Mouse (Mus musculus) embryonic fibroblast, embryonic 13.5 days (primary cell): Measurements from ENCODE around the gene Zbtb2. TPM values are rescaled to one million over a fixed set of nuclear protein-coding genes. Genes with fewer than 3 reads are reported as not detected.
A peak's percentile ranks its signal among the peaks of the same experiment; 100 is the strongest.
"Not testable (repeated sequence)": the region's sequence is repeated elsewhere in the genome, so short reads cannot be mapped to it uniquely, and the experiment has no call there.

Experiments
- H3K27ac ChIP-seq: 2 replicates; pipeline ENCODE4 v1.5.1; 2012; ENCODE audit warnings: low read length, control low read depth, inconsistent platforms; ENCODE audit not compliant: insufficient read depth
- H3K4me1 ChIP-seq: 2 replicates; pipeline ENCODE4 v1.6.1; 2011; ENCODE audit warnings: low read length; ENCODE audit not compliant: control insufficient read depth, insufficient read depth
- H3K4me3 ChIP-seq: 2 replicates; pipeline ENCODE4 v1.5.1; 2011; ENCODE audit warnings: mild to moderate bottlenecking, control low read depth, low read length; ENCODE audit not compliant: insufficient read depth
- CTCF ChIP-seq: IDR thresholded peaks from 2 replicates; pipeline ENCODE4 v1.5.1; 2011; ENCODE audit warnings: mild to moderate bottlenecking, control low read depth, low read length, moderate library complexity, borderline replicate concordance; ENCODE audit not compliant: insufficient read depth
- POLR2A ChIP-seq: IDR thresholded peaks from 2 replicates; pipeline ENCODE4 v1.6.1; 2011; ENCODE audit warnings: low read depth, mild to moderate bottlenecking, control low read depth, low read length, moderate library complexity
- polyA plus RNA-seq: library from polyadenylated mRNA; stranded (reverse); fragments of >200 nt; gene quantifications from 2 replicates; pipeline ENCODE4 v1.2.4, GENCODE M21; 2011; ENCODE audit warnings: low read depth; ENCODE audit not compliant: missing spikeins, insufficient read length

Zbtb2 gene
- 7.1 and 10.6 TPM in 2 replicates for polyA plus RNA-seq

- Histone ChIP-seq H3K27ac (peak within 1 kb of the TSS; percentile 98), H3K4me1 (peaks cover 10% of the 10 kb centered on the region)
- no peak for TF ChIP-seq CTCF
- no peak for TF ChIP-seq POLR2A
Observed at GRCm38 (mm10) chr10:4387701-4388383, at the start of gene Zbtb2. Gene Zbtb2 (minus strand): TSS chr10:4388108.

GRCm38 (mm10) chr10:4435416-4435815 lies 47.5 kb upstream of the Zbtb2 start:
- H3K27ac ChIP-seq = no peak overlapping the region
- H3K4me3 ChIP-seq = no peak overlapping the region
- TF ChIP-seq CTCF = no peak
- TF ChIP-seq POLR2A = no peak
- 0 out of 2 replicates have a peak, but pooled peaks cover 3% of the 10 kb centered on the region for H3K4me1 ChIP-seq

More at GRCm38 (mm10) chr10:4387701-4388383, at the start of gene Zbtb2:
- peak within 1 kb of the TSS; percentile 83 for H3K4me3 ChIP-seq

DNA sequence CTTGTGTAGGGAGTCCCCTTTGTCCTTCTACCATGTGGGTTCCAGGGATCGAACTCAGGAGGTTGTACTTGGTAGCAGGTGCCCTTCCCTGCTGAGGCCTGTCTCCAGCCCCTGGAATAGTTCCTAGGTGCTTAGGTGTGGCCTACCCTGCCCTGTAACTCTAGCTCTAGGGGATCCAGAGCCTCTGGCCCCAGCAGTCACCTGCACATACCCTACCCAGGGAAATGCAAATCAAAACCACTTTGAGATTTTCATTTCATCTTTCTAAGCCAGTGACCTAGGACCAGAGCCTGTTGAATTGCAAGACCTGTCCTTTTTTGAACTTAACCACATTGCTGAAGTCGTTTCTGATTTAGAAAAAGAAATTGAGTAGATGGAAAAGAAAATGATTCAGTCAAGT lies 46.0 kb upstream of the Zbtb2 start:
- H3K27ac ChIP-seq = not testable (repeated sequence)
- peak overlapping the region; percentile 99; the same call in 1 of the 2 replicates for H3K4me3 ChIP-seq

GRCm38 (mm10) chr10:4432996-4433755 lies 45.3 kb upstream of the Zbtb2 start:
- Histone ChIP-seq H3K27ac (peak overlapping the region; percentile 86), H3K4me3 (peak overlapping the region; percentile 99), H3K4me1 (peaks cover 3% of the 10 kb centered on the region; the same call in 1 of the 2 replicates)
- no peak for TF ChIP-seq CTCF
- no peak; the same call in 1 of the 2 replicates for TF ChIP-seq POLR2A

More for the DNA sequence above, 46.0 kb upstream of the Zbtb2 start:
- not testable (repeated sequence) for H3K4me1 ChIP-seq

DNA sequence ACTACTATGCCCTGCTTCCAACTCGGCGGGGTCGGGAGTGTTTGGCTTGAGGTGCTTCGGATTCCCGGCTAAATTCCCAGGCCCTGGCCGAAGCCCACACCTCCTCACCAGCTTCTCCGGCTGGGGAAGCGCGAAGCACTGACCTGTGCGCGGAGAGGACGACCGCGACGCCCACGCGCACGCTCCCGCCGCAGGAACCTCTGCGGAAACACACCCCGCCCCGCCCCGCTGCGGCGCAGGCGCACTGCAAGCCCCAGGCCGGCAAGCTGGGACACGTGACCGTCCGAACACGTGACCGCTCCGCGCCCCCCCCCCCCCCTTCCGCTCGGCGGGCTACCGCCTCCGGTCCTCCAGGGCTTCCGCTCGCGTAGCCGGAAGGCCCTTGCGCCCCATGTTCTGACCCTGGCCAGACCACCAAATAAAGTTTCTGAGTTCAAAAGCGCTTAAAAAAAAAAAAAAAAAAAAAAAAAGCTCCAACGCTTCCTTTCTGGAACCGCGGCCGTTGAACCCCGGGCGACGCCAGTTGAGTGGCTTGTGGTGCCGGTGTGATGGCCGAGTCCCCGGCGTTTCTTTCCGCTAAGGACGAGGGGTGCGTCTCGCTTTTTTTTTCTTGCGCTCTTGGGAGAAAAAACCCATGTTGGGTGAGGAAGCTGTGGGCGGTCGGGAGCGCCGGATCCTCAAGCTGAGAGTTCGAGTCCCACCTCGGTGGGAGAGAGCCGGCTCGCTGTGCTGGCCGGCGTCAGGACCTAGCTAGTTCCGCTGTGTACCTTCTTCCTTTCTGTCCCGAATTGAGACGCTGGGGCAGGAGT lies 44.4 kb upstream of the Zbtb2 start, which contains the start of the genes Rmnd1 and Armt1:
TSS of gene Rmnd1 (minus strand) at position 266 of the 809 bp plus-strand sequence.
TSS of gene Armt1 (plus strand) at position 345 of the 809 bp plus-strand sequence.
- H3K27ac ChIP-seq = peak within 1 kb of the TSS; percentile 86
- TF ChIP-seq POLR2A (peak; percentile 95), CTCF (no peak)
- peak within 1 kb of the TSS; percentile 99 for H3K4me3 ChIP-seq

DNA sequence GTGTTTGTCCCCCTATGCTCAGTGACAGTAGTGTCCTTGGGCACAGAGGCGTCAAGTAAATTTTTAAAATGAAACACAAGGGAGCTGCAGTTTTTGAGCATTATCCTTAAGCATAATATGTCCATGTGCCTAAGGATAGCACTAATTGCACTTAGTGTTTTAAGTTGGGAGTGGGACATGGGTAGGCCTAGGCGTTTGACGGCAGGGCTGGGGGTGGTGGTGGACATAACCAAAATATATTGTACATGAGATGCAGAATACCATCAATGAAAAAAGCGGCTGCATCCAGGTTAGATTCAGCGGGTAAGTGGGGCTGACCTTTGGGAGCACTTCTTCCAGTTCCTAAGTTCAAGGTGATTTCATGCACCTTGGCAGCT lies 43.8 kb upstream of the Zbtb2 start:
- TF ChIP-seq POLR2A (no peak), CTCF (no peak)
- Histone ChIP-seq H3K4me1 (peaks cover 3% of the 10 kb centered on the region; the same call in 1 of the 2 replicates), H3K4me3 (peak overlapping the region; percentile 88), H3K27ac (peak overlapping the region; percentile 23)

More for the DNA sequence above, 44.4 kb upstream of the Zbtb2 start, which contains the start of the genes Rmnd1 and Armt1:
- H3K4me1 ChIP-seq = peaks cover 3% of the 10 kb centered on the region; the same call in 1 of the 2 replicates

DNA sequence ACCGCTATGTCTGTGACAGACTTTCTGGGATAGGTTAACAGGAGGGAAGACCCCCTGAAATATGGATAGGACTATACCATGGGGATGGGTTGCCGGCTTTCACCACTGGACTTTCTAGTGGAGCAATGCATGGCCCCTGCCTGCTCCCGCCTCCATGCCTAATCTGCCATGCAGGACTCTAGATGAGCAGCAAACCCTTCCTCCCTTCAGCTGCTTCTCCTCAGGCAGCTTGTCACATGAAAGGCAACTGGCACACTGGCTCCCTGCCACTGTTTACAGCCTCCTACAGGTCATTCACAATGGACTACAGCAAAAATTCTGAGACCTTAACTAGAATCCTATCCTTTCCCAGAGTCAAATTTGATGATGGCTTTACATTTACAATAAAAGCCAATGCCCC lies 42.9 kb upstream of the Zbtb2 start:
- Histone ChIP-seq H3K4me3 (peak overlapping the region; percentile 10; the same call in 1 of the 2 replicates), H3K4me1 (peaks cover 3% of the 10 kb centered on the region; the same call in 1 of the 2 replicates), H3K27ac (no peak overlapping the region)
- TF ChIP-seq CTCF = no peak
- TF ChIP-seq POLR2A = no peak

GRCm38 (mm10) chr10:4430399-4430798 lies 42.5 kb upstream of the Zbtb2 start:
- H3K27ac ChIP-seq = no peak overlapping the region
- H3K4me1 ChIP-seq = peaks cover 3% of the 10 kb centered on the region; the same call in 1 of the 2 replicates
- no peak for TF ChIP-seq CTCF
- TF ChIP-seq POLR2A = no peak
- H3K4me3 ChIP-seq = no peak overlapping the region

- Histone ChIP-seq H3K27ac (no peak overlapping the region), H3K4me3 (no peak overlapping the region), H3K4me1 (no peaks in the 10 kb centered on the region; the same call in 1 of the 2 replicates)
- peak; percentile 32; the same call in 1 of the 2 replicates for TF ChIP-seq CTCF
- no peak for TF ChIP-seq POLR2A
Observed at GRCm38 (mm10) chr10:4425245-4425644, 37.3 kb upstream of the Zbtb2 start.
